Mouse (Mus musculus) C2C12 (cell line): ENCODE data around the gene Fxyd5. TPM values are rescaled to one million over a fixed set of nuclear protein-coding genes. Genes with fewer than 3 reads are reported as not detected.

Experiments
- H3K27me3 ChIP-seq: one replicate; pipeline ENCODE4 v1.6.1; 2011; ENCODE audit not compliant: control insufficient read depth, insufficient read depth, insufficient read length
- H3K36me3 ChIP-seq: one replicate; pipeline ENCODE4 v1.6.1; 2011; ENCODE audit not compliant: control insufficient read depth, insufficient read depth
- H3K4me3 ChIP-seq: one replicate; pipeline ENCODE4 v1.5.1; 2011; ENCODE audit warnings: mild to moderate bottlenecking, control low read depth; ENCODE audit not compliant: poor library complexity, insufficient read depth, severe bottlenecking
- H3K79me2 ChIP-seq: one replicate; pipeline ENCODE4 v1.6.1; 2011; ENCODE audit not compliant: control insufficient read depth, insufficient read depth
- H3K79me3 ChIP-seq: one replicate; pipeline ENCODE4 v1.6.1; 2011; ENCODE audit warnings: low read depth, control low read depth
- H3ac ChIP-seq: one replicate; pipeline ENCODE3; 2011; ENCODE audit warnings: low read depth; ENCODE audit not compliant: control insufficient read depth, insufficient read length
- CEBPB ChIP-seq: IDR thresholded peaks from one replicate; pipeline ENCODE4 v1.6.1; 2011; ENCODE audit warnings: low read depth, mild to moderate bottlenecking, control low read depth, moderate library complexity
- CTCF ChIP-seq: IDR thresholded peaks from one replicate; pipeline ENCODE4 v1.5.1; 2011; ENCODE audit not compliant: control insufficient read depth, insufficient read depth, insufficient read length
- FOSL1 ChIP-seq: IDR thresholded peaks from one replicate; pipeline ENCODE4 v1.8.0; 2011; ENCODE audit warnings: mild to moderate bottlenecking, low read length; ENCODE audit not compliant: poor library complexity, insufficient read depth, severe bottlenecking
- MAX ChIP-seq: IDR thresholded peaks from one replicate; pipeline ENCODE4 v1.6.1; 2011; ENCODE audit warnings: mild to moderate bottlenecking, control low read depth
- MYOD1 ChIP-seq: IDR thresholded peaks from one replicate; pipeline ENCODE4 v1.6.1; 2011; ENCODE audit warnings: low read depth; ENCODE audit not compliant: control insufficient read depth, insufficient read length
- MYOG ChIP-seq: IDR thresholded peaks from one replicate; pipeline ENCODE4 v1.6.1; 2011; ENCODE audit not compliant: control insufficient read depth, insufficient read length; ENCODE audit errors: extremely low read depth
- USF1 ChIP-seq: IDR thresholded peaks from one replicate; pipeline ENCODE4 v1.6.1; 2011; ENCODE audit warnings: low read depth, mild to moderate bottlenecking, control low read depth, moderate library complexity
- polyA plus RNA-seq: library from polyadenylated mRNA; unstranded; fragments of >200 nt; fragmentation: generic; extraction: Trizol; gene quantifications from one replicate; pipeline ENCODE4 v1.2.1, GENCODE M21; 2012; ENCODE audit warnings: missing spikeins

The Fxyd5 gene
- polyA plus RNA-seq, 1 experiment = 103 TPM

DNA sequence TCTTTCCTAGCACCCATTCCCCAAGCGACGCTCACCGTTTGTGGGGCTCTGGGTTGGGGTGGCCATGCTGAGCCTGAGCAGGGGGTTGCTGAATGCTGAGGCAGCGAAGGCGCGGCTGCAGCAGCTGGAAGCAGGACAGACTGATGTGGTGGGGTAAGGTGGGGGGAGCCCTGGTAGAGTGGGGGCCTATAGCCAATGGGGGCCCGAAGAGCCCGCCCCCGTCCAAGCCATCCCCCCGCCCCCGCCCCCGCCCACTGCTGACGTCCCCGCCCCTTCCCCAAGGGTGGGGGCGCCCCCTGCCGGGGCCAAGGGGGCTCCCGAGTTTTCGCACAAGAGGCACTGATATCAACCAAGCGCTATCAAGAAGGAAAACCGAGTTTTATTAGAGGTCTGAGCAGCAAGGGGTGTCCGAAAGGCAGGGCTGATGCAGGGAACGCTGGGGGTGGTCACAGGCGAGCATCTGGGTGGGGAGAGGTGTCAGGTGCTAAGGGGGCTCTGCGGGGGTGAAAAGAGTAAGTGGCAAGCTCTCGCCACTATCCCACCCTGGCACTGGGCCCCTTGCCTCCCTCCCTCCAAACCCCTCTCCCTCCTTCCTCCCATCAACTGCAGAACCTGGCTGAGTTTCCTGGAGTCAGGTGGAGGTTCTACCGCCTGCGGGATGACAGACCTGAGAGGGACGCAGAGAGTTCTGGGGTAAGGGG is 9.2 kb upstream of the Fxyd5 start, which contains the start of gene Fxyd7:
Fxyd7 (minus strand) TSS at position 147 of the 701 bp plus-strand sequence.
- Histone ChIP-seq H3K4me3 (no peak within 1 kb of the TSS), H3K36me3 (no peaks in the 10 kb centered on the region), H3K79me2 (no peaks in the 10 kb centered on the region), H3K27me3 (peaks cover 7% of the 10 kb centered on the region), H3ac (no peak within 1 kb of the TSS), H3K79me3 (no peaks in the 10 kb centered on the region)
- TF ChIP-seq CTCF (no peak), USF1 (no peak), FOSL1 (no peak), MAX (no peak), MYOG (no peak), MYOD1 (no peak)

GRCm38 (mm10) chr7:31050921-31051320 is 8.6 kb upstream of the Fxyd5 start:
- H3K27me3 ChIP-seq = peaks cover 7% of the 10 kb centered on the region
- no peaks in the 10 kb centered on the region for H3K79me2 ChIP-seq
- H3K4me3 ChIP-seq = no peak overlapping the region
- TF ChIP-seq MAX (no peak), CTCF (no peak), MYOD1 (no peak), MYOG (no peak), FOSL1 (no peak), USF1 (no peak), CEBPB (no peak)
- H3ac ChIP-seq = no peak overlapping the region
- no peaks in the 10 kb centered on the region for H3K36me3 ChIP-seq
- no peaks in the 10 kb centered on the region for H3K79me3 ChIP-seq

DNA sequence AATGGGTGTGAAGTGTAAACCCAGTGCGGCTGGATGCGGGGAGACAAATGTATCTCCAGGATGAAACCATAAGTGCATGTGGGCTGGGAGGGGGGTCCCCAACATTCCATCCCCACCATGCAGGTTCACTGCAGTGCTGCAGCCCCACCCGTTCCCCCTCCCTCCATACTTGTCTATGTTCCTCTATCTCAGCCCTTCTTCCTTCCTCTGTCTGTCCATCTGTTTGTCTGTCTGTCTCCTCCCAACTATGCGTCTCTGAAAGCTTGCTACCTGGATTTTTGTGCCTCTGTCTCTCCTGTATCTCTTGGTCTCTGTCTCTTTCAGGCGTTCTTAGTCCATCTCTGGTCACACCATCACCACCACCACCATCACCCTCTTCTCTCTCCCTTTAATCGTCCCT is 8.2 kb upstream of the Fxyd5 start:
- Histone ChIP-seq H3K79me3 (no peaks in the 10 kb centered on the region), H3ac (no peak overlapping the region), H3K27me3 (peaks cover 7% of the 10 kb centered on the region), H3K79me2 (no peaks in the 10 kb centered on the region), H3K4me3 (no peak overlapping the region), H3K36me3 (no peaks in the 10 kb centered on the region)
- TF ChIP-seq MYOD1 (no peak), USF1 (no peak), CEBPB (no peak), MYOG (no peak), MAX (no peak)

DNA sequence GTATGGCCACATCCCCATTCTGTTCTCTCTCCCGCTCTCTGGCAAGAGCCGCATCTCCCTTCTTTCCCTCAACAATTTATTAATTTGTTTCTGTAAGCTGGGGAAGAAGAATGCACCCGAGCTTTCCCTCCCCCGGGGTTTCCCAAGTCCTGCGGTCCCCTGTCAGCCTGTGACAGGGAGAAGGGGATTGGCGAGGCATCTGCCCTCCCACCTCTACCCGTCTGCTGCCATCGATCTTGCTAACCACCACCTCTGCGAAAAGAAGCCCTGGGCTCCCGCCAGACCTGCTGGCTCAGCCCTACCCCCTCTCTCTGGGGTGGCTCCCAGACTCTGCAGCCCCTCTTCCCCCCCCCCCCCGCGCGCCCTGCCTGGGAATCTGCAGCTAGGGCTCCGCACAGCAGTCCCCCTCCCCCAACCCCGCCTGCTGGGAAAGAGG is 7.6 kb upstream of the Fxyd5 start:
- peaks cover 7% of the 10 kb centered on the region for H3K27me3 ChIP-seq
- no peak overlapping the region for H3K4me3 ChIP-seq
- TF ChIP-seq MAX (no peak), FOSL1 (no peak), MYOG (no peak), CTCF (no peak), CEBPB (no peak), MYOD1 (no peak), USF1 (no peak)
- H3K79me3 ChIP-seq = no peaks in the 10 kb centered on the region
- no peak overlapping the region for H3ac ChIP-seq
- no peaks in the 10 kb centered on the region for H3K79me2 ChIP-seq
- no peaks in the 10 kb centered on the region for H3K36me3 ChIP-seq

DNA sequence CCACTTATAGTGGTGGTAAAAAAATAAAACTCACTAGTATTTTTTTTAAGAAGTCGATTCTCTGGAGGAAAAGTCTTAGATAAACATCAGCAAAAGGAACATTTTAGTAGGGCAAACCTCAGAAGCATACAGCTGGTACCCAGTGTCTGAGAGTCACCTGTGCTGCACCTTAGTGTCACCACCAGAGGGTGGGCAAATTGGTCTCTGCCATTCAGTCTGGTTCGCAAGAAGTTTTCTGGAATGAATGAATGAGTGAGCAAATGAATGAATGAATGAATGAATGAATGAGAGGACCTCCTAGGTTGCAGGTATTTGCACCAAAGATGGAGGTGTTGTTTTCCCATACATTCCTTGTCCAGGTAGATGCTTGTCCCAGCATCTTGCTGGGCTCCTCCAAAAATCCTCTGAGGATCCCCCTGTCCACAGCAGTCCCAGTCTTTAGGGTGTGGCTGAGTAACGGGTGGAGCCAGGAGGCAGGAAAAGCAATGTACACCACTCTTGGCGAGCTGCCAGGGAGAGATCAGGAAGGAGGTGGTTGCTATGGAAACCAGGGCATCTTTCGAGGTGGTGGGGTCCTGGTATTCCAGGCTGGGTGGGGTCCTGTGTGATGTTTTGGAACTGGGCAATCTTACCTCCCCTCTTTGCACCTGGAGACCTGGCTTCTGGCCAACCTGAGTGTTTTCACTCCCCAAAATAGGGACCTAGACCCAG is 7.0 kb upstream of the Fxyd5 start:
- Histone ChIP-seq H3ac (no peak overlapping the region), H3K79me2 (no peaks in the 10 kb centered on the region), H3K79me3 (no peaks in the 10 kb centered on the region), H3K36me3 (no peaks in the 10 kb centered on the region), H3K4me3 (no peak overlapping the region), H3K27me3 (peaks cover 7% of the 10 kb centered on the region)
- TF ChIP-seq MAX (no peak), FOSL1 (no peak), CEBPB (no peak), MYOD1 (no peak), MYOG (no peak), CTCF (no peak), USF1 (no peak)
